8 mouse cellular contexts compared by ENCODE assay signal in the genomic region with DNA sequence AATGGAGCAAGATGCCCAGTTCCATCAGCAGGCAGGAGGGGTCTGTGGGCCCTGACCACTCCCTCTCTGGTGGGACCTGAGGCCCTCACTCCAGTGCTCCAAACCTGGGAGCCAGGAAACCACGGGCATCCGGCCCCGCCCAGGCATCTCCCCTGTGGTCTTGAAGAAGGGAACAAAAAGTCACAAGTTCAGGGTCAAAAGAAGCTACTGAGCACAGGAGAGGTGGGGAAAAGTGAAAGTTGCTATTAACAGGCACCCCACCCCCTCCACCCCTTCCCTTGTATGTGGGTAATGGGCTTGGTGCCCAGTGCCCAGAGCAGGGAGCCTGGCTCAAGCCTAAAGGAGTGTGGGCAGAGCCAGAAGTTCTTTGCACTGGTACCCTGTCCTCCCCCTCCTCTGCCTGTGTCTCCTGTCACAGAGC. TPM values are rescaled to one million over a fixed set of nuclear protein-coding genes. Genes with fewer than 3 reads are reported as not detected.
DNase-seq lines count a peak whose midpoint lies in the region; ATAC-seq lines count a peak whose summit lies in the region.

No protein-coding gene starts in this region.

- H3K4me3 ChIP-seq in neural tube, embryonic 11.5 days (ENCODE audit: low read depth, low read length), result no peak overlapping the region
- H3K4me3 ChIP-seq in embryonic facial prominence, embryonic 15.5 days (replicated peaks), result no peak overlapping the region
- H3K4me3 ChIP-seq in kidney, embryonic 16.5 days (ENCODE audit: low read length), result no peak overlapping the region

- no peaks in the 10 kb centered on the region for H3K9me3 ChIP-seq in neural tube, embryonic 11.5 days (ENCODE audit: control insufficient read depth, low read length)
- H3K9me3 ChIP-seq in embryonic facial prominence, embryonic 15.5 days (replicated peaks), result no peaks in the 10 kb centered on the region
- no peaks in the 10 kb centered on the region for H3K9me3 ChIP-seq in kidney, embryonic 16.5 days (ENCODE audit: low read length)

- H3K27ac ChIP-seq in neural tube, embryonic 11.5 days (ENCODE audit: low read depth, low read length), result peak overlapping the region; percentile 57
- peak overlapping the region; percentile 74 for H3K27ac ChIP-seq in embryonic facial prominence, embryonic 15.5 days (replicated peaks)
- peak overlapping the region; percentile 57 for H3K27ac ChIP-seq in kidney, embryonic 16.5 days (ENCODE audit: low read length)

- H3K36me3 ChIP-seq in neural tube, embryonic 11.5 days (ENCODE audit: control insufficient read depth, insufficient read depth, low read length), result peaks cover 15% of the 10 kb centered on the region
- peaks cover 55% of the 10 kb centered on the region for H3K36me3 ChIP-seq in embryonic facial prominence, embryonic 15.5 days
- peaks cover 41% of the 10 kb centered on the region for H3K36me3 ChIP-seq in kidney, embryonic 16.5 days (ENCODE audit: insufficient read depth, low read length)

- ATAC-seq in neural tube, embryonic 11.5 days (ENCODE audit: insufficient read depth, low FRiP score, low TSS enrichment), result no peak
- ATAC-seq in embryonic facial prominence, embryonic 15.5 days (ENCODE audit: insufficient number of reproducible peaks, low FRiP score, low TSS enrichment, low read depth), result no peak
- no peak for ATAC-seq in kidney, embryonic 16.5 days (ENCODE audit: low FRiP score, low TSS enrichment)
- ATAC-seq in megakaryocyte progenitor cell, adult 5-6 weeks (replicated peaks; ENCODE audit: poor library complexity), result peak; percentile 40

- no peak for DNase-seq in neural tube, embryonic 11.5 days (ENCODE audit: low spot score)
- no peak for DNase-seq in neural tube, embryonic 10.5 days (ENCODE audit: extremely low spot score, low spot score)
- DNase-seq in thymus, adult 18-20 months, result peak; percentile 78 to 89
- DNase-seq in layer of hippocampus, adult 11-12 months (ENCODE audit: low spot score), result no peak
- DNase-seq in right cerebral cortex, postnatal 14 days, result no peak

- H3K9ac ChIP-seq in neural tube, embryonic 11.5 days (ENCODE audit: low read length), result 0 out of 2 replicates have a peak overlapping the region, but pooled peaks have one; percentile 8
- H3K9ac ChIP-seq in embryonic facial prominence, embryonic 15.5 days, result no peak overlapping the region
- no peak overlapping the region for H3K9ac ChIP-seq in kidney, embryonic 16.5 days (replicated peaks; ENCODE audit: low read length)

- no peak overlapping the region for H3K4me2 ChIP-seq in neural tube, embryonic 11.5 days (ENCODE audit: low read depth)
- H3K4me2 ChIP-seq in embryonic facial prominence, embryonic 15.5 days (replicated peaks), result no peak overlapping the region
- H3K4me2 ChIP-seq in kidney, embryonic 16.5 days (replicated peaks; ENCODE audit: low read depth, low read length), result no peak overlapping the region

- WGBS in neural tube, embryonic 11.5 days, result 60% methylated on average over 3 of the region's 3 CpGs
- WGBS in embryonic facial prominence, embryonic 15.5 days, result 49% methylated on average over 3 of the region's 3 CpGs
- 61% methylated on average over 3 of the region's 3 CpGs for WGBS in kidney, embryonic 16.5 days

- no peaks in the 10 kb centered on the region for H3K27me3 ChIP-seq in neural tube, embryonic 11.5 days (ENCODE audit: control insufficient read depth, insufficient read depth, low read length)
- H3K27me3 ChIP-seq in embryonic facial prominence, embryonic 15.5 days, result no peaks in the 10 kb centered on the region
- no peaks in the 10 kb centered on the region for H3K27me3 ChIP-seq in kidney, embryonic 16.5 days (ENCODE audit: insufficient read depth, low read length)

- peaks cover 39% of the 10 kb centered on the region for H3K4me1 ChIP-seq in neural tube, embryonic 11.5 days (ENCODE audit: control insufficient read depth, insufficient read depth, low read length)
- H3K4me1 ChIP-seq in embryonic facial prominence, embryonic 15.5 days, result peaks cover 70% of the 10 kb centered on the region
- H3K4me1 ChIP-seq in kidney, embryonic 16.5 days (ENCODE audit: insufficient read depth, low read length), result peaks cover 49% of the 10 kb centered on the region

RNA-seq across cellular contexts. Expression of gene Dnajb12, which starts 17.6 kb away (rescaled TPM):
- polyA plus RNA-seq in neural tube, embryonic 11.5 days (2014; fragmentation: Nextera tagmentation; extraction: Ambion mirVana), result 24.9 and 27.3 TPM in 2 replicates
- 24.1 and 24.8 TPM in 2 replicates for polyA plus RNA-seq in embryonic facial prominence, embryonic 15.5 days (2015; fragmentation: Nextera tagmentation; extraction: Ambion mirVana)
- 30.1 and 32.9 TPM in 2 replicates for polyA plus RNA-seq in kidney, embryonic 16.5 days (2015; fragmentation: Nextera tagmentation; extraction: Ambion mirVana)
- total RNA-seq in megakaryocyte progenitor cell, adult 5-6 weeks (2015), result 21.1 and 23.3 TPM in 2 replicates
- total RNA-seq in megakaryocyte progenitor cell, adult 5-6 weeks (2017), result 19.3 and 20.2 TPM in 2 replicates

RNA-seq across cellular contexts. Expression of gene Ddit4, which starts 54.7 kb away (rescaled TPM):
- polyA plus RNA-seq in neural tube, embryonic 11.5 days (2014; fragmentation: Nextera tagmentation; extraction: Ambion mirVana), result 5.2 and 7.0 TPM in 2 replicates
- polyA plus RNA-seq in embryonic facial prominence, embryonic 15.5 days (2015; fragmentation: Nextera tagmentation; extraction: Ambion mirVana), result 83.3 and 89.1 TPM in 2 replicates
- 30.6 and 31.9 TPM in 2 replicates for polyA plus RNA-seq in kidney, embryonic 16.5 days (2015; fragmentation: Nextera tagmentation; extraction: Ambion mirVana)
- 0.37 and 2.4 TPM in 2 replicates for total RNA-seq in megakaryocyte progenitor cell, adult 5-6 weeks (2015)
- total RNA-seq in megakaryocyte progenitor cell, adult 5-6 weeks (2017), result 0.41 and 0.42 TPM in 2 replicates

Comparison
In these comparisons a context has a peak if more than half of its experiments do, and no peak if none do; other contexts are left out.
1. DNase-seq: peak in thymus, adult 18-20 months (2 of 2); none in neural tube, embryonic 11.5 days (single experiment), neural tube, embryonic 10.5 days (single experiment), layer of hippocampus, adult 11-12 months (single experiment) and right cerebral cortex, postnatal 14 days (single experiment).
2. Peak in every context shown above with its lines, with median percentiles within 50 percentile points of each other: H3K27ac ChIP-seq.